Mouse (Mus musculus) limb, embryonic 11.5 days (tissue): ENCODE results near the gene Pnpo. TPM values are rescaled to one million over a fixed set of nuclear protein-coding genes. Genes with fewer than 3 reads are reported as not detected.

Source experiments
- ATAC-seq: fragments of 200-750 bp; cut with Nextera tagmentation; 2 replicates; pipeline ENCODE4 v1.8.0; 2017; ENCODE audit warnings: low read depth; ENCODE audit not compliant: insufficient number of reproducible peaks, low FRiP score, low TSS enrichment
- DNase-seq: peaks from one replicate; pipeline ENCODE4 v3.0.0-alpha.2; 2015; ENCODE audit warnings: low spot score
- H3K27ac ChIP-seq: fragments of 300-500 bp; sonication (generic); replicated peaks from 2 replicates; pipeline ENCODE4 v1.5.1; 2014; ENCODE audit warnings: low read depth, mild to moderate bottlenecking, low read length
- H3K27me3 ChIP-seq: fragments of 300-500 bp; sonication (generic); 2 replicates; pipeline ENCODE4 v1.6.1; 2014; ENCODE audit warnings: mild to moderate bottlenecking, low read length, mixed read lengths; ENCODE audit not compliant: control insufficient read depth, insufficient read depth
- H3K36me3 ChIP-seq: fragments of 300-500 bp; sonication (generic); 2 replicates; pipeline ENCODE4 v1.6.1; 2014; ENCODE audit warnings: mild to moderate bottlenecking, low read length, moderate library complexity, mixed read lengths; ENCODE audit not compliant: control insufficient read depth, insufficient read depth
- H3K4me1 ChIP-seq: fragments of 300-500 bp; sonication (generic); 2 replicates; pipeline ENCODE4 v1.6.1; 2014; ENCODE audit warnings: low read length, mixed read lengths; ENCODE audit not compliant: control insufficient read depth, insufficient read depth
- H3K4me2 ChIP-seq: fragments of 300-500 bp; sonication (generic); 2 replicates; pipeline ENCODE4 v1.6.1; 2014; ENCODE audit warnings: low read depth, mild to moderate bottlenecking, moderate library complexity; ENCODE audit not compliant: severe bottlenecking
- H3K4me3 ChIP-seq: fragments of 300-500 bp; sonication (generic); 2 replicates; pipeline ENCODE4 v1.5.1; 2014; ENCODE audit warnings: low read depth, low read length
- H3K9ac ChIP-seq: fragments of 300-500 bp; sonication (generic); 2 replicates; pipeline ENCODE4 v1.6.1; 2014; ENCODE audit warnings: mild to moderate bottlenecking, low read length
- H3K9me3 ChIP-seq: fragments of 300-500 bp; sonication (generic); 2 replicates; pipeline ENCODE4 v1.6.1; 2016; ENCODE audit warnings: low read length; ENCODE audit not compliant: control insufficient read depth
- WGBS: fragments of 180-500 bp; shearing (Covaris S2); extraction: QIAGEN DNeasy Blood & Tissue Kit; methylation state at CpG from one replicate; pipeline ENCODE4 v1.1.7; 2014; 5-methylcytosine and 5-hydroxymethylcytosine counted together
- polyA plus RNA-seq: library from polyadenylated mRNA; unstranded; fragments of >200 nt; fragmentation: Nextera tagmentation; extraction: Ambion mirVana; gene quantifications from 2 replicates; pipeline ENCODE4 v1.2.1, GENCODE M21; 2014

Gene Pnpo
- polyA plus RNA-seq, 1 experiment from 2014 or later, result 25.5 TPM

GRCm38 (mm10) chr11:96967544-96968269, 23.9 kb upstream of the Pnpo start:
- no peaks in the 10 kb centered on the region for H3K4me1 ChIP-seq
- DNase-seq, result no peak
- no peak for ATAC-seq
- H3K4me2 ChIP-seq, result no peak overlapping the region
- WGBS, result 86% methylated on average over 11 of the region's 11 CpGs
- no peak overlapping the region for H3K27ac ChIP-seq
- H3K9ac ChIP-seq, result no peak overlapping the region
- H3K9me3 ChIP-seq, result no peaks in the 10 kb centered on the region
- H3K36me3 ChIP-seq, result peaks cover 2% of the 10 kb centered on the region; the same call in 1 of the 2 replicates
- no peaks in the 10 kb centered on the region for H3K27me3 ChIP-seq
- H3K4me3 ChIP-seq, result no peak overlapping the region

- DNase-seq, result no peak
- H3K27ac ChIP-seq, result no peak overlapping the region
- H3K9me3 ChIP-seq, result no peaks in the 10 kb centered on the region
- 92% methylated on average over 13 of the region's 13 CpGs for WGBS
- no peaks in the 10 kb centered on the region for H3K27me3 ChIP-seq
- H3K36me3 ChIP-seq, result peaks cover 2% of the 10 kb centered on the region; the same call in 1 of the 2 replicates
- no peaks in the 10 kb centered on the region for H3K4me1 ChIP-seq
- ATAC-seq, result no peak
- H3K9ac ChIP-seq, result no peak overlapping the region
- no peak overlapping the region for H3K4me2 ChIP-seq
- H3K4me3 ChIP-seq, result no peak overlapping the region
Measured at GRCm38 (mm10) chr11:96966914-96967543, 23.2 kb upstream of the Pnpo start.

- 93% methylated on average over 3 of the region's 3 CpGs for WGBS
- H3K27me3 ChIP-seq, result no peaks in the 10 kb centered on the region
- no peak overlapping the region for H3K4me3 ChIP-seq
- no peak for DNase-seq
- H3K4me1 ChIP-seq, result no peaks in the 10 kb centered on the region
- H3K36me3 ChIP-seq, result peaks cover 2% of the 10 kb centered on the region; the same call in 1 of the 2 replicates
- no peak overlapping the region for H3K4me2 ChIP-seq
- H3K9ac ChIP-seq, result no peak overlapping the region
- no peak for ATAC-seq
- no peak overlapping the region for H3K27ac ChIP-seq
- no peaks in the 10 kb centered on the region for H3K9me3 ChIP-seq
Measured at GRCm38 (mm10) chr11:96966172-96966571, 22.4 kb upstream of the Pnpo start.

GRCm38 (mm10) chr11:96963580-96963979, 19.8 kb upstream of the Pnpo start:
- Histone ChIP-seq H3K4me3 (no peak overlapping the region), H3K4me1 (no peaks in the 10 kb centered on the region), H3K4me2 (no peak overlapping the region), H3K27ac (no peak overlapping the region), H3K9ac (no peak overlapping the region), H3K27me3 (no peaks in the 10 kb centered on the region), H3K9me3 (no peaks in the 10 kb centered on the region), H3K36me3 (peaks cover 14% of the 10 kb centered on the region)
- ATAC-seq (peak; percentile 39; the same call in 1 of the 2 replicates), DNase-seq (peak; percentile 91)
- WGBS, result 25% methylated on average over 8 of the region's 8 CpGs

- Histone ChIP-seq H3K9ac (no peak overlapping the region), H3K27me3 (no peaks in the 10 kb centered on the region), H3K36me3 (peaks cover 37% of the 10 kb centered on the region), H3K9me3 (no peaks in the 10 kb centered on the region), H3K4me2 (no peak overlapping the region), H3K4me1 (no peaks in the 10 kb centered on the region), H3K4me3 (no peak overlapping the region), H3K27ac (no peak overlapping the region)
- WGBS, result 92% methylated on average over 10 of the region's 10 CpGs
- DNase-seq (no peak), ATAC-seq (no peak)
Measured at GRCm38 (mm10) chr11:96957061-96957805, 13.4 kb upstream of the Pnpo start.

GRCm38 (mm10) chr11:96956009-96956724, 12.4 kb upstream of the Pnpo start:
- WGBS, result 55% methylated on average over 20 of the region's 20 CpGs
- Histone ChIP-seq H3K36me3 (peaks cover 43% of the 10 kb centered on the region), H3K9ac (no peak overlapping the region), H3K27ac (no peak overlapping the region), H3K4me1 (no peaks in the 10 kb centered on the region), H3K27me3 (no peaks in the 10 kb centered on the region), H3K4me2 (no peak overlapping the region; the same call in 1 of the 2 replicates), H3K4me3 (no peak overlapping the region), H3K9me3 (no peaks in the 10 kb centered on the region)
- DNase-seq (peak; percentile 47), ATAC-seq (no peak)

GRCm38 (mm10) chr11:96955094-96955493, 11.3 kb upstream of the Pnpo start:
- H3K27ac ChIP-seq, result no peak overlapping the region
- DNase-seq, result no peak
- H3K4me2 ChIP-seq, result no peak overlapping the region
- no peaks in the 10 kb centered on the region for H3K4me1 ChIP-seq
- no peak for ATAC-seq
- H3K4me3 ChIP-seq, result no peak overlapping the region
- no peaks in the 10 kb centered on the region for H3K9me3 ChIP-seq
- H3K36me3 ChIP-seq, result peaks cover 34% of the 10 kb centered on the region
- H3K27me3 ChIP-seq, result no peaks in the 10 kb centered on the region
- H3K9ac ChIP-seq, result no peak overlapping the region
- 95% methylated on average over 4 of the region's 4 CpGs for WGBS

- Histone ChIP-seq H3K4me3 (no peak overlapping the region), H3K4me2 (no peak overlapping the region), H3K27me3 (no peaks in the 10 kb centered on the region), H3K9me3 (no peaks in the 10 kb centered on the region), H3K36me3 (peaks cover 35% of the 10 kb centered on the region), H3K27ac (no peak overlapping the region), H3K4me1 (no peaks in the 10 kb centered on the region), H3K9ac (no peak overlapping the region)
- ATAC-seq (no peak), DNase-seq (no peak)
- WGBS, result 87% methylated on average over 6 of the region's 6 CpGs
Measured at GRCm38 (mm10) chr11:96952896-96953295, 9.1 kb upstream of the Pnpo start.
